Mouse (Mus musculus) lung, postnatal 0 days (tissue): Measurements from ENCODE around the gene Col4a5.

ENCODE experiments used
- CTCF ChIP-seq: IDR thresholded peaks from 2 replicates; pipeline ENCODE4 v1.5.1; 2016; ENCODE audit warnings: antibody characterized with exemption, mild to moderate bottlenecking
- EP300 ChIP-seq: IDR thresholded peaks from 2 replicates; pipeline ENCODE4 v1.6.1; 2016; ENCODE audit warnings: antibody characterized with exemption, mild to moderate bottlenecking, control low read depth

DNA sequence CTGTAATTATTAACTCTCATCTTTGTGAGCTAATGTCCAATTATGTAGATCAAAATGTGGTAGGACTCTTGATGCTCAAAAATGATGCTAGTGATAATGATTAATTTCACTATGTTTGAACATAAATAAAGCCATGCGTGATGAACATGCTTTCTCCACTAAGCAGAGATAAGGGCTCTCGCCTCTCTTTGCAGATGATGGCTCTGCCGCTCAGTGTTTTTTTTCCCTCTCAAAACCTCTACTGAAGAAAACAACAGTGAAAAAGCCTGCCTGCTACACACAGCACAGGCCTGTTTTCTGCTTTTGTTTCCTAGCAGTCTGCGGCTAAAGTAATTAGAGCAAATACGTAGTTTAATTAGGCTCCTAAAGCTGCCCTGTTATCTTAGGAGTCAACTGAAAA, 254.4 kb downstream of the Col4a5 start:
- no peak for TF ChIP-seq EP300
- no peak for TF ChIP-seq CTCF
